Mouse (Mus musculus) forebrain, embryonic 16.5 days (tissue): Measurements from ENCODE around the gene Dedd2. TPM values are rescaled to one million over a fixed set of nuclear protein-coding genes. Genes with fewer than 3 reads are reported as not detected.

Experiments used
- ATAC-seq: fragments of 200-750 bp; cut with Nextera tagmentation; 2 replicates; pipeline ENCODE4 v1.8.0; 2017; ENCODE audit warnings: mild to moderate bottlenecking, moderate library complexity
- H3K27ac ChIP-seq: fragments of 300-500 bp; sonication (generic); 2 replicates; pipeline ENCODE4 v1.5.1; 2014; ENCODE audit warnings: low read length, control low read depth
- H3K27me3 ChIP-seq: fragments of 300-500 bp; sonication (generic); replicated peaks from 2 replicates; pipeline ENCODE4 v1.6.1; 2014; ENCODE audit warnings: low read length; ENCODE audit not compliant: control insufficient read depth, insufficient read depth
- H3K36me3 ChIP-seq: fragments of 300-500 bp; sonication (generic); 2 replicates; pipeline ENCODE4 v1.6.1; 2014; ENCODE audit not compliant: control insufficient read depth, insufficient read depth
- H3K4me1 ChIP-seq: fragments of 300-500 bp; sonication (generic); replicated peaks from 2 replicates; pipeline ENCODE4 v1.6.1; 2014; ENCODE audit warnings: low read length; ENCODE audit not compliant: control insufficient read depth, insufficient read depth
- H3K4me2 ChIP-seq: fragments of 300-500 bp; sonication (generic); 2 replicates; pipeline ENCODE4 v1.6.1; 2014; ENCODE audit warnings: mild to moderate bottlenecking, low read length, control low read depth
- H3K4me3 ChIP-seq: fragments of 300-500 bp; sonication (generic); replicated peaks from 2 replicates; pipeline ENCODE4 v1.5.1; 2014; ENCODE audit warnings: mild to moderate bottlenecking, low read length, control low read depth
- H3K9ac ChIP-seq: fragments of 300-500 bp; sonication (generic); replicated peaks from 2 replicates; pipeline ENCODE4 v1.6.1; 2014; ENCODE audit warnings: low read depth, low read length, control low read depth
- H3K9me3 ChIP-seq: fragments of 300-500 bp; sonication (generic); 2 replicates; pipeline ENCODE4 v1.6.1; 2016; ENCODE audit warnings: low read length; ENCODE audit not compliant: control insufficient read depth
- WGBS: fragments of 180-500 bp; shearing (Covaris S2); extraction: QIAGEN DNeasy Blood & Tissue Kit; methylation state at CpG from one replicate; pipeline ENCODE4 v1.1.7; 2014; 5-methylcytosine and 5-hydroxymethylcytosine counted together
- polyA plus RNA-seq: library from polyadenylated mRNA; unstranded; fragments of >200 nt; fragmentation: Nextera tagmentation; extraction: Ambion mirVana; gene quantifications from 2 replicates; pipeline ENCODE4 v1.2.1, GENCODE M21; 2015

Dedd2 gene
- polyA plus RNA-seq, 1 experiment from 2014 or later = 15.0 TPM

- Histone ChIP-seq H3K4me3 (peak overlapping the region; percentile 80), H3K36me3 (no peaks in the 10 kb centered on the region), H3K9me3 (no peaks in the 10 kb centered on the region), H3K4me1 (peaks cover 46% of the 10 kb centered on the region), H3K9ac (peak overlapping the region; percentile 65), H3K4me2 (peak overlapping the region; percentile 83), H3K27ac (peak overlapping the region; percentile 90), H3K27me3 (no peaks in the 10 kb centered on the region)
- no peak for ATAC-seq
- WGBS = 10% methylated on average over 3 of the region's 3 CpGs
Observed at GRCm38 (mm10) chr7:25247498-25247897, 27.1 kb upstream of the Dedd2 start.

GRCm38 (mm10) chr7:25246759-25247137 lies 26.3 kb upstream of the Dedd2 start:
- WGBS = 34% methylated on average over 4 of the region's 4 CpGs
- no peaks in the 10 kb centered on the region for H3K36me3 ChIP-seq
- H3K4me3 ChIP-seq = peak overlapping the region; percentile 80
- peak overlapping the region; percentile 90 for H3K27ac ChIP-seq
- peak overlapping the region; percentile 65 for H3K9ac ChIP-seq
- no peaks in the 10 kb centered on the region for H3K9me3 ChIP-seq
- H3K4me2 ChIP-seq = peak overlapping the region; percentile 83
- no peaks in the 10 kb centered on the region for H3K27me3 ChIP-seq
- H3K4me1 ChIP-seq = peaks cover 45% of the 10 kb centered on the region
- ATAC-seq = no peak

DNA sequence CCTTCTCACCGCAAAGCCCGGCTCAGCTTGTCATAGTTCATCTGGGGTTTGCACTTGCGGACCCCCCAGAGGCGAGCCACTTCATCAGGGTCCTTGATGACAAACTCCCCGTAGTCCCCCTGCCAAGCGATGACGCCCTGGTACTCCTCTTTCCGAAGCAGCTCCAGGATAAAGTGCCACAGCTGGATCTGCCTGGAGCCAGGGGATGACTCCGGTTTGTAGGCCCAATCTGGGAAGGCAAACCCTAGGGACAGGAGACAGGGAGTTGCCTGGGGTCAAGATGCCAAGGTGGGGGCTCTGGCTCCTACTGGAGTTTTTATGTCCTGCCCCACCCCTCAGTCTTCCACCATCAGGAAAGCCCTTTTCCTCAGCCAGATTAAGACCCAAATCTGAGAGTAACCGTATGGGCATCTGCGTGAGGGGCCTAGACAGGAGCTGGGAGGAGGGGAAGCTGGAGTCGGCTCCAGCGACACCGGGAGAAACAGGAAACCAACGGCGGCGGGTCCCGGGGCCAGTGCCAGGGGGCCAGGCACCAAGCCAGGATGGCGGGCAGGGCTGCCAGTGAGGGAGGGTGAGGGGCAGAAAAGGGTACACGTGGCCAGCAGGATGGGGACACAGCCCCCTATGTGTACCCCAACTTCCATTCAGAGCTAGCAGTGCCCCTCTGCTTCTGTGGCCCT lies 25.8 kb upstream of the Dedd2 start:
- no peaks in the 10 kb centered on the region for H3K27me3 ChIP-seq
- 39% methylated on average over 20 of the region's 20 CpGs for WGBS
- H3K4me3 ChIP-seq = peak overlapping the region; percentile 2; the same call in 1 of the 2 replicates
- H3K4me1 ChIP-seq = peaks cover 39% of the 10 kb centered on the region
- H3K9ac ChIP-seq = peak overlapping the region; percentile 65
- H3K27ac ChIP-seq = peak overlapping the region; percentile 90
- H3K36me3 ChIP-seq = no peaks in the 10 kb centered on the region
- H3K9me3 ChIP-seq = no peaks in the 10 kb centered on the region
- peak overlapping the region; percentile 83 for H3K4me2 ChIP-seq
- no peak for ATAC-seq

DNA sequence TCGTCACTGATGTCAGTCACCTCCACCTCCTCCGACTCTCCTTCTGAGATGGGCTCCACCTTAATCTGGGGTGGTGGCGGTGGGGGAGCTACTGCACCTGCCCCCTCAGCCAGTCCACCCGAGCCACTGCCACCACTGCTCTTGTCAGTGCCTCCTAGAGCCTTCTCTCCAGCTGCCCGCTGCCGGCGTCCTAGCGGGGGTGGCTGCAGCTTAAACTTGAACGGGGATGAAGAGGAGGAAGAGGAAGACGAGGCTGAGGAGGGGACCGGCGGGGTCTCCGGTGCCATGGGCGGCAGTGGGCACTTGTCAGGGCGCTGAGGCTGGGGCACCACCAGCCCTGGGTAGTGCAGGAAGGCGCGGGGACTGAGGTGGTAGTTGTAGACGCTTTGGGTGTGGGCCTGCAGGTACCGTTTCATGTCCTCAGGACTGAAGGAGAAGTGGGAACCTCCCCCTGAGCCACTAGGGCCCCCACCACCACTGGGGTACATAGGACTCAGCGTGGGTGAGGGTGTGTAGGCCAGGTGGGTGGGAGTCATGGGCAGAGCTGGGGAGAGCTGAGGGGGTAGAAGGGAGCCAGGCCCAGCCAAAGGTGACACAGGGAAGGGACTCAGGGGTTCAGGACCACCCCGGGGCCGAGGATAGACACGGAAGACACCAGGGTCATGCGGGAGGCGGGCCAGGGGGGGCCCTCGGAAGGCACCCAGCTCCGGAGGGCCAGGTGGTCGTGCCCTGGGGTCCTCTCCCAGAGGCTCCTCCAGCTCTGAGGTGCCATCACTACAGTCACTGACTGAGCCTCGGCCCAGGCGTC lies 24.4 kb upstream of the Dedd2 start:
- peaks cover 35% of the 10 kb centered on the region for H3K4me1 ChIP-seq
- H3K9me3 ChIP-seq = no peaks in the 10 kb centered on the region
- ATAC-seq = no peak
- no peaks in the 10 kb centered on the region for H3K36me3 ChIP-seq
- H3K4me3 ChIP-seq = no peak overlapping the region
- no peak overlapping the region for H3K4me2 ChIP-seq
- no peak overlapping the region for H3K27ac ChIP-seq
- WGBS = 90% methylated on average over 30 of the region's 30 CpGs
- H3K9ac ChIP-seq = no peak overlapping the region
- no peaks in the 10 kb centered on the region for H3K27me3 ChIP-seq

DNA sequence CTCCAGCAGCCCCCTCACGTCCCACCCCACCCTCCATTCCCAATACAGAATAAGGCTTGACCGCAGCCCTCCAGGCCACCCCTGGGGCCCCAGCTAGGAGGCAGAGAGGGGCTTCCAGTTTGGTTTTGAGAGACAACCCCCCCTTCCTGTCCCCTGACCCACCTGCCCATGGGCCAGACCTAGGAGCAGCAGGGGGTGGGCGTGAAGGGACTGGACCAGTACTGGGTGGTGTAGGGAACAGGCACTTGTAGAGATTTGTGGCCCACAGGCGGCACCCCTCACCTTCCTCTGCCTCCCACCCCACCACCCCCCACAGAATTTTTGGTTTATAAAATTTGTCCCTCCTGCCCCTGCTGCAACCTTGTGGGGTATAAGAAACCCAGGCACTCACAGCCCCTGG lies 22.9 kb upstream of the Dedd2 start:
- 88% methylated on average over 4 of the region's 4 CpGs for WGBS
- Histone ChIP-seq H3K4me2 (no peak overlapping the region), H3K27me3 (no peaks in the 10 kb centered on the region), H3K9ac (no peak overlapping the region), H3K4me1 (peaks cover 35% of the 10 kb centered on the region), H3K9me3 (no peaks in the 10 kb centered on the region), H3K27ac (no peak overlapping the region), H3K4me3 (no peak overlapping the region), H3K36me3 (no peaks in the 10 kb centered on the region)
- ATAC-seq = no peak

DNA sequence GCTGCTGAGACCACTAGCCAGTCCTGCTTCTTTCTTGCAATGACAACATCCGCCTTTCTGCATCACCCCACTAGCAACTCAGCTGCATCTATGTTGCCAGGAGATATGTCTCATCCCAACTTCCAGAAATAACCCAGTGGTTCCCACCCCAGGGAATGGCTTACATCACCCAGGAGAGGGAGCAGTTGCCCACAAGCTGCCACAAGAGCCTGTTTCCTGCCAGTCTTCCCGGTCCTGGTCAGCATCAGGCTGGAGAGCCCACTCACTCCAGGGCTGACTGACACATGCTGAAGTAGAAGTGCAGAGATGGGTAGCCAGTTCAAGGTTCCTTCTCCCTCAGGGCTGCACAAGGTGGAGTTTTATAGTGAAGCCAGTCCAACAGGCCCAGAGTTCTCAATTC lies 20.6 kb upstream of the Dedd2 start:
- Histone ChIP-seq H3K4me2 (no peak overlapping the region), H3K27ac (no peak overlapping the region), H3K36me3 (no peaks in the 10 kb centered on the region), H3K4me3 (no peak overlapping the region), H3K9ac (no peak overlapping the region), H3K9me3 (no peaks in the 10 kb centered on the region), H3K27me3 (no peaks in the 10 kb centered on the region), H3K4me1 (peaks cover 22% of the 10 kb centered on the region)
- no peak for ATAC-seq
- 29% methylated on average over 2 of the region's 2 CpGs for WGBS

DNA sequence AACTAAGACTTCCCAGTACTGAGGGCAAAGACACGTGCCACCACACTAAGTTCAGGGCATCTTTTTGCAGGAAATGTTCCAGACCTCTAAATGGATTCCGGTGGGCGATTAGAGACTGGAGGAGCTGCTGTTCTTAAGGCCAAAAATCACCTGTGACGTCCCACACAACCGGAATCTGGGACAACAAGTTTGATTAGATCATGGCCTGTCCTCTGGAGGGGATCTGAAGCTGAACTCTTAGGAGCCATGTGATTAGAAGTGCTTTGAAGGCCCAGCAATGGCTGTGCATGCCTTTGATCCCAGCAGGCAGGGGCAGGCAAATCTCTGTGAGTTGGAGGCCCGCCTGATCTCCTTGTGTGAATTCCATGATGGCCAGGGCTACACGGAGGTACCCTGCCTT lies 20.2 kb upstream of the Dedd2 start:
- Histone ChIP-seq H3K36me3 (no peaks in the 10 kb centered on the region), H3K27me3 (no peaks in the 10 kb centered on the region), H3K4me1 (peaks cover 22% of the 10 kb centered on the region), H3K9me3 (no peaks in the 10 kb centered on the region), H3K9ac (no peak overlapping the region), H3K4me2 (no peak overlapping the region), H3K27ac (no peak overlapping the region), H3K4me3 (no peak overlapping the region)
- ATAC-seq = no peak
- 67% methylated on average over 7 of the region's 7 CpGs for WGBS

GRCm38 (mm10) chr7:25238829-25239623 lies 18.6 kb upstream of the Dedd2 start:
- no peaks in the 10 kb centered on the region for H3K9me3 ChIP-seq
- H3K9ac ChIP-seq = peak overlapping the region; percentile 46
- H3K27ac ChIP-seq = peak overlapping the region; percentile 84
- peak; percentile 66 for ATAC-seq
- H3K4me1 ChIP-seq = peaks cover 28% of the 10 kb centered on the region
- H3K27me3 ChIP-seq = no peaks in the 10 kb centered on the region
- H3K4me3 ChIP-seq = peak overlapping the region; percentile 81
- peak overlapping the region; percentile 79 for H3K4me2 ChIP-seq
- WGBS = 2% methylated on average over 30 of the region's 30 CpGs
- H3K36me3 ChIP-seq = no peaks in the 10 kb centered on the region
